Mouse (Mus musculus) adrenal gland, postnatal 25 days (tissue): ENCODE results near the gene Impdh1. TPM values are rescaled to one million over a fixed set of nuclear protein-coding genes. Genes with fewer than 3 reads are reported as not detected.

Experiments
- DNase-seq: peaks from one replicate; pipeline ENCODE4 v3.0.0; 2021; ENCODE audit warnings: mixed read lengths
- total RNA-seq: library from RNA; stranded (reverse); gene quantifications from 2 replicates; pipeline ENCODE4 v1.2.3, GENCODE M21; 2021

Impdh1 gene
- total RNA-seq, 1 experiment from 2014 or later = 81.1 TPM

- DNase-seq = no peak
Observed at GRCm38 (mm10) chr6:29213436-29213835, 2.7 kb downstream of the Impdh1 start.

DNA sequence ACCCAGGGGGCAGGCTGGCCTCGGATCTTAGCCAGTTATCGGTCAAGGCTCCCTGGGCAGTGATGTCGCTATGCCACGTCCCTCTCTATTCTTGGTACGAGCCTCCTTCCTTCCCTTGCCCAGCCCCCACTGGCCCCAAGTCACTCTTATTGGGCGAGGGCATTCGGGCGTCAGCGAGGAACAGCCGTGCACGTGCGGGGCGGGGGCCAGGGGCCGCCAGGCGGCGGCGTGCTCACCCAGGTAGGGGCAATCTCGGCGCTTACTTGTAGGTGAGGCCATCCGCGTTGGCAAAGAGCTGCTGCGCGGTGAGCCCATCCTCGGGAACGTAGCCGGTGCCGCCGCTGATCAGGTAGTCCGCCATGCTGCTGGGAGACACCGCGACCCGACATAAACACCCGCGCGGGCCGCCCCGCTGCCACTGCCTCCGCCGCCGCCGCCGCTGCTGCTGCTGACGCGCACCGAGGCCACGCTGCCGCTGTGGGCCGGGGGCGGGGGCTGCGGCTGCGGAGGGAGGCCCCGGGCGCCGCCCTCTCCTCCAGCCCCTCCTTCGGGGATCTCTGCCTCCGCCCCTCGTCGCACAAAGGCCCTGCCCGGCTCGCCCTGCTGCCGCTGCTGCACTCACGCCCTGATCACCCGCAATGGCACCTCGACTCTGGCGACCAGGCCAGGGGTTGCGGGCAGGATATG is 4.2 kb downstream of the Impdh1 start:
- peak; percentile 85 for DNase-seq

GRCm38 (mm10) chr6:29211146-29211545 is 5.0 kb downstream of the Impdh1 start:
- DNase-seq = no peak

DNA sequence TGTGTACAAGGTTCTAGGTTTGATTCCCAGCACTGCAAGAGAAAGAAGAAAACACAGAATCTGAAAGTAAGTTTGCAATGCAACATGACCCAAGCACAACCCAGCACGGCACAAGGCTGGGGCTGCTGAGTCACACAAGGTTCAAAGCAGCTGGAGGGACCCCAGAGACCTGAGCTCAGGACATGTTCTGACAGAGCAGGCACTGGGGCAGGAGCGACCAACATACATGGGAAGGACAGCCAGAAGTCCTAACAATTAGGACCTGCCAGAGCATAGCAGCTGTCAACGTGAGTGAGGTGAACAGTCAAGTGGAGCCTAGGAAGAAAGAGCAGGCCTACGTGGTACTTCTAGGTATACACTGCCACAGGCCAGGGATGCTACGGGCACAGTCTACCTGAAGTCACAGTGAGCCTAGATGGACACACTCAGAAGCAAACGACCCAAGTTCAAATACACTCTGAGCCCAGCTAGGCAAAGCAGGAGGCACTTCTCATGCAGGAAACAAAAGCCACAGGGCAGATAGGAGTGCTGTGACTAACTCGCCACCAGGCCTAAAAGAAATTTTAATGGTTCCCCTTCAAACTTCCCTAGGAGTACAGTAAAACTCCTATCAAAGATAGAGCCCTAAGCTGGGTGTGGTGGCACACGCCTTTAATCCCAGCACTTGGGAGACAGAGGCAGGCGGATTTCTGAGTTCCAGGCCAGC is 5.8 kb downstream of the Impdh1 start:
- DNase-seq = no peak

- no peak for DNase-seq
Observed at GRCm38 (mm10) chr6:29208178-29208577, 8.0 kb downstream of the Impdh1 start.

GRCm38 (mm10) chr6:29207017-29207416 is 9.1 kb downstream of the Impdh1 start:
- DNase-seq = no peak

DNA sequence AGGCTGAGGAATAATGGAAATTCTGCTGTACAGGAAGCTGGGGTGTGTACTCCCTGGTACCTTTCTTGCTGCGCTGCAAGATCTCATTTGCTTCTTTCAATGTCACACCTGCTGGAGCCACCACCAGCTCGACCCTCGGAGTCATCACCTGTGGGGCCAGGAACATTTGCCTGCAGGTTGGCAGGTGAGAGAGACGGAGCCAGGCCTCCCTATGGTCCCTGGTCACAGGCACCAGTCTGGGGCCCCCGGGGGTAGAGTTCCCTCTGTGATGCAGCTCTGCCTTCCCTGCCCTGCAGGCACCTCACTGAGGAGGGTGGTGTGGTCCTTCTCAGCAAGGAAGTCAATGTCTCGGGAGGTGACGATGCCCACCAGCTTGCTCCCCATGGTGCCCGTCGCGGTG is 10.2 kb downstream of the Impdh1 start:
- no peak for DNase-seq

DNA sequence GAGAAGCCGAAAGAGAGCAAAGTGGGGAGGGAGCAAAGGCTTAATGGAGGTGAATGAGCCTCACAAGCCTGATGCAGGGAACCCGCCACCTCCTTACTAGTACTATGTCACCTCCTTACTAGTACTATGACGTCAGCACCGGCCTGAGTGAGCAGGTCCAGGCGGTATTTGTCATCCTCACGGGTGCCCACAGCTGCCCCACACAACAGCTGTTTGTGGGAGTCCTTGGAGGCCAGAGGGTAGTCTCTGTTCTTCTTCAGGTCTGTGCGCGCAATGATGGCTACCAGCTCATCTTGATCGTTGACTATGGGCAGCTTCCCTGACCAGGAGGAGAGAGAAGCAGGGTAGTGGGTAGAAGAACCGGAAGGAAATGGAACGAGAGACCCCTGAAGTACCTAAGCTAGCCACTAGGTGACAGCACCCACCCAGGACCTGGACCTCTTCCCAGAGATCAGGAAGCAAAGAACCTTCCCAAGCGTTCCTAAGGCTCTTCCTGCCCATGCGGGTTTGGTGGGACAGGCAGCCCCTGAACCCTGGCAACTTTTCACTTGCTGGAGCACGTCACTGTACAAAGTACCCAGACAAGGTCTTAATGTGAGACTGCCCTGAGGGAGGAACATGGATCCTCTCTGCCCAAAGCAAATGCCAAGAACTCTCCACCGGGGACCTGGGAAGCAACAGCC is 11.1 kb downstream of the Impdh1 start:
- DNase-seq = peak; percentile 36

GRCm38 (mm10) chr6:29203861-29204585 is 12.1 kb downstream of the Impdh1 start:
- DNase-seq = no peak

DNA sequence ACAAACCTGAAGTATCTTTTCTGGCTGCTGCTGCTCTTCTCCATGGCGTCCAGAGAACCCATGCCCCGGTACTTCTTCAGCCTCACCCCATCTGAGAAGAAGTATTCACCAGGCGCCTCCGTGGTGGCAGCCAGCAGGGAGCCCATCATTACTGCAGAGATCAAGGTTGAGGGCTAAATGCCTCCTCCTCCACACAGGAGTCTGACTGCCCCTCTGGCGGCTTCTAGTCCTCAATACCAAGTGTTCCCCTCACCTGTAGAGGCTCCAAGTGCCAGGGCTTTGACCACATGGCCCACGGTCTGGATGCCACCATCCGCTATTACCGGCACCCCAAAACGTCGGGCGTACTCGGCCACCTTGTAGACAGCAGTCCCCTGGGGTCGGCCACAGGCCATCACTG is 13.1 kb downstream of the Impdh1 start:
- no peak for DNase-seq

GRCm38 (mm10) chr6:29201988-29202387 is 14.2 kb downstream of the Impdh1 start:
- DNase-seq = no peak

DNA sequence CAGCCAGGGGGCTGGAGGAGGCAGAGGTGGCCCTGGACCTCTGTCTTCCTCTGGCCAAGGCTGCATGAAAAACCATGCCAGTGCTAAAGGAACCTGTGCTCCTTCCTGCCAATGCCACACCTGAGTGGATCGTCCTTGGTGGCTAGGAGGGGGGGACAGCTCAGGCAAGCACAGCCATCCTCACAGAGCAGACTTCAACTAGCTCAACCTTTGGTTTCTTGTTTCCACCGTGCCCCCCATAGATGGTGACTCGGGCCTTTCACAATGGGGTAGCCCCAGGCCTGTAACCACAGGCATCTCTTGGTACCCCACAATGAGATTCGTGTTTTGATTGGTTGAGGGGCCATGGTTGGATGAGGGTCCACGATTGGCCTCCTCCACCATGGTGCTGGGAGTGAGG is 14.8 kb downstream of the Impdh1 start:
- no peak for DNase-seq

- no peak for DNase-seq
Observed at GRCm38 (mm10) chr6:29200496-29200895, 15.7 kb downstream of the Impdh1 start.

DNA sequence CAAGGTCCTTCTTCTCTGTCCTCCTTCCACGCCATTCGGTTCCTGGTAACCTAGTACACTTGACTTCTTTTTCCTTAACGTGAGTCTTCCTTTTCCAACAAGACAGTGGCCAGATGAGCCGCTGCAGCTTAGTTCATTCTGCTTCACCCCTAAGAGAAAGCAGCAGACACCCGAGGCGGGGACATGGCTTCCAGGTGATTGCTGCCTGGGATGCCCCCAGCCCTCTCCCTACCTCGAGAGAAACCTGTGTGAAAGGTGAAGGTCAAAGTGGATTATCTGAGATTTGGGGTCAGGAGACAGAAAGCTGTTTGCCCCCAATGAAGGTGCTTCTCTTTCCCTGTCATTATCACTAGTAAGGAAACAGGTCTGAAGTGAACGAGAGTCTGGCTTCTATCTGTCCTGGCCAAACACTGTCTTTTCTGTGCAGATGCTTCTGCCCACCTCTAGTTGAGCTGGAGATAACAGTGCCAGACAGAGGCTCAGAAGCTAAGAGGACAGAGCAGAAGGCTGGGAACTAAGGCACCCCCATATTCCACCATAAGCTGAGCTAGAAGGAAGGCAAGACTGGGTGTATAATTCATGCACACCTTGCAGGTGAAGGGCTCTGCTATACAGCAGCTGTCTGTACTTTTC is 16.8 kb downstream of the Impdh1 start:
- DNase-seq = no peak

DNA sequence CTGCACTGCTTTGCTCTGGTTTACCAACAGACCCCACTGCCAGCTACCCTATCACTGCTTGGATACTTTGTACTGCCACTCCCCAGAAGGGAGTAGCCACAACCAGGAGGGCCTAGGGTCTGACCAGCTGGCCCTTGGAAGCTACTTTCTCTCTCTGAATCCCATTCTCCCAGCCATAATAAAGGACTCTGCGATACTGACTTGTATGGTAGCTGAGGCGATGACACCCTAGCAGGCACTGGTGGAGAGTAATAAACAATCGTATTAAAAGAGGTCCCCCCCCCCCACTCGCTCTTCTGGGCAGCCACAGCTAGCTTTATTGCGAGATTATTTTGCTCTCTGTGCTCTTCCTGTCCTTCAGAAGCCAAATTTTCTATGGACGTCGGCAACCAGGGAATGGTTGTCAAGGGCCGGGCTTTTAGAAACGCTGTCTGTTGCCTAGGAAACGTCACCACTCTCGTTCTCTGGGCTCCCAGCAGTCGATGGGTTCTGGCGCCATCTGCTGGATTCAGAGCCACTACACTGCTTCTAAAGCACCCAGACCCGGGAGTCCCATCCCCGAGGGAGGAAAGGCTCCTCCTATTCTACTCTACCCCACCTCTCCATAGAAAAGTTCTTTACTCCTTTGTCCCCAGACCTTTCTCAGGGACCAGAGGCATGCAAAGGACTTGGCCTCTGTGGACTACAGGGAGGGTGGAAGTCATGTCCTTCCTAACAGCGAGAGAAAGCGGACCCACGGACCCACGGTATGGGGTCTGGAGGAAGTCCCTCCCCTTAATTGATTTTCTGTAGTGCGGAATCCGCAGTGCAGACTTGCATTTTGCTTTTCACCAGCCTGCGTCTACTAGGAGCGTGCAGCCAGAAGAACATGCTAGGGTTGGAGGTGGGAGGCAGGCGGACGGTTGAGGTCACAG is 17.6 kb downstream of the Impdh1 start:
- peak; percentile 88 for DNase-seq

DNA sequence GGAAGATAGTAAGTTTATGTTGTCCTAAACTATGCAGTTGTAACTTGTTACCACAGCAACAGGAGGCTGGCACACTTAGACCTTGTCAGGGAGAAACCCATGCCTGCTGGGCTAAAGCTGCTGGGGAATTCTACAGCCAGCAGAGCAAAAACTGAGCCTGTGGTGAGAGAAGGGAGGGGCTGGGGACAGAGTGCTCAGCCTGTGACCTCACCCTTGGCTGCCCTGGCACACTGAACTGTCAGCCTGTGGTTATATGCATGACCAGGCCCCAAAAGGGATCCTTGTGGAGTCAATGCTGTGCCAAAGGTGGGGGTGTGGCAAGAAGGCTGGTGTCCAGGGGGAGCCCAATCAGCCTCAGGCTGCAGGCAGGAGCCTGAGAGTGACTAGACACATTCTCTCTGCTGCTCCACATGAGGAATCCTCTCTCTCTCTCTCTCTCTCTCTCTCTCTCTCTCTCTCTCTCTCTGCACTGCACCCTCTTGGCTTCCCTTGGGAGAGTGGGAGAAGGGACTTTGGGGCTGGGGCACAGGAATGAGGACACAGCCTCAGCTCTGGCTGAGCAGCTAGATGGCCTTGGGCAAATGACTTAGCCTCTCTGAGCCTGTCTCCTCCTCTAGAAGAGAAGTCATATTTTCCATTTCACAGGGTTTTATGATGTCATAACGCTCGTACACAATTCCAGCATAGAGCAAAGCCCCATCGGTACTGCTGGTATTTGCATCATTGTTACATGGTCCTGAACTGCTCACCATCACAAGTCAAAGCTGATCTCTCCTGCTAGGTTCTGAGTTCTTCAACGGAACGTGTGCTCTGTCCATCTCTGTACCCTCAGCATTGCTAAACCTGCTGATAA is 20.1 kb downstream of the Impdh1 start:
- peak; percentile 54 for DNase-seq

GRCm38 (mm10) chr6:29195146-29195545 is 21.0 kb downstream of the Impdh1 start:
- DNase-seq = no peak

GRCm38 (mm10) chr6:29193961-29194750 is 22.0 kb downstream of the Impdh1 start:
- DNase-seq = no peak

DNA sequence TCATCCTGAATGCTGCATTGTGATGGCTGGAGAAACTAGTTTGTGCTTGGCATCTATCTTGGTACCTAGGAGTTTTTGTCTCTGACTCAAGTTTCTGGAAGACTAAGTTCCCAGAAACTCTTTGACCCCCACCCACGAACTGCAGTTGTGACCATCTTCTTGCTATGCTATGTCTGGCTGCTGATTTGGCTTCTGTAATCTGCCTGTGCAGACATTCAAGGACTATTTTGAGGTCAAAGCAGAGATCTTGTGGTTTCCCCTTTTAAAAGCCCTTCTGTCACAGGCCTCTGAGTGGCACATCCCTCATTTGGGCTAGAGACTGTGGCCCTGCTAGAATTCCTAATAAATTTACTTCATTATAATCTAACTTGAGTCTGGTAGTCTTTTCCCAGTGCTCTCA is 28.2 kb downstream of the Impdh1 start:
- no peak for DNase-seq
